Mouse (Mus musculus): ENCODE results near the gene Aco1. TPM values are rescaled to one million over a fixed set of nuclear protein-coding genes. Genes with fewer than 3 reads are reported as not detected.

Aco1 gene
- polyA plus RNA-seq, 1 experiment from 2014 or later = 48.0 TPM

- DNase-seq (ENCODE audit: low spot score) = no peak
- H3K27ac ChIP-seq (replicated peaks; ENCODE audit: low read depth, low read length) = no peak overlapping the region
- H3K9me3 ChIP-seq (ENCODE audit: control insufficient read depth, low read length) = no peaks in the 10 kb centered on the region
- no peak overlapping the region for H3K4me2 ChIP-seq (ENCODE audit: low read depth, low read length)
- H3K9ac ChIP-seq (ENCODE audit: low read depth, low read length) = no peak overlapping the region
- no peak overlapping the region for H3K4me3 ChIP-seq (ENCODE audit: low read depth, low read length)
- 52% methylated on average over 6 of the region's 6 CpGs for WGBS
- ATAC-seq (ENCODE audit: low read depth) = no peak
- no peaks in the 10 kb centered on the region for H3K27me3 ChIP-seq (replicated peaks; ENCODE audit: control insufficient read depth, insufficient read depth, low read length)
- 0 out of 2 replicates have a peak, but pooled peaks cover 3% of the 10 kb centered on the region for H3K4me1 ChIP-seq (ENCODE audit: control insufficient read depth, insufficient read depth, low read length)
- no peaks in the 10 kb centered on the region for H3K36me3 ChIP-seq (ENCODE audit: control insufficient read depth, insufficient read depth, low read length)
Observed at GRCm38 (mm10) chr4:40241928-40242327, 99.0 kb downstream of the Aco1 start.

GRCm38 (mm10) chr4:40243006-40243405 lies 100.1 kb downstream of the Aco1 start:
- no peak for ATAC-seq (ENCODE audit: low read depth)
- Histone ChIP-seq H3K9ac (ENCODE audit: low read depth, low read length) (no peak overlapping the region), H3K27me3 (replicated peaks; ENCODE audit: control insufficient read depth, insufficient read depth, low read length) (no peaks in the 10 kb centered on the region), H3K27ac (replicated peaks; ENCODE audit: low read depth, low read length) (no peak overlapping the region), H3K4me2 (ENCODE audit: low read depth, low read length) (no peak overlapping the region), H3K4me1 (ENCODE audit: control insufficient read depth, insufficient read depth, low read length) (0 out of 2 replicates have a peak, but pooled peaks cover 3% of the 10 kb centered on the region), H3K36me3 (ENCODE audit: control insufficient read depth, insufficient read depth, low read length) (no peaks in the 10 kb centered on the region), H3K4me3 (ENCODE audit: low read depth, low read length) (no peak overlapping the region), H3K9me3 (ENCODE audit: control insufficient read depth, low read length) (no peaks in the 10 kb centered on the region)
- no peak for DNase-seq (ENCODE audit: low spot score)
- WGBS = 75% methylated on average over 4 of the region's 4 CpGs

- no peaks in the 10 kb centered on the region for H3K36me3 ChIP-seq (ENCODE audit: control insufficient read depth, insufficient read depth, low read length)
- no peaks in the 10 kb centered on the region for H3K9me3 ChIP-seq (ENCODE audit: control insufficient read depth, low read length)
- no peak for ATAC-seq (ENCODE audit: low read depth)
- H3K4me1 ChIP-seq (ENCODE audit: control insufficient read depth, insufficient read depth, low read length) = 0 out of 2 replicates have a peak, but pooled peaks cover 3% of the 10 kb centered on the region
- no peak overlapping the region for H3K9ac ChIP-seq (ENCODE audit: low read depth, low read length)
- H3K27ac ChIP-seq (replicated peaks; ENCODE audit: low read depth, low read length) = no peak overlapping the region
- H3K4me2 ChIP-seq (ENCODE audit: low read depth, low read length) = no peak overlapping the region
- DNase-seq (ENCODE audit: low spot score) = no peak
- 78% methylated on average over 8 of the region's 8 CpGs for WGBS
- no peak overlapping the region for H3K4me3 ChIP-seq (ENCODE audit: low read depth, low read length)
- no peaks in the 10 kb centered on the region for H3K27me3 ChIP-seq (replicated peaks; ENCODE audit: control insufficient read depth, insufficient read depth, low read length)
Observed at GRCm38 (mm10) chr4:40244035-40244434, 101.2 kb downstream of the Aco1 start.

Other genes starting within 250 kb of the Aco1 start
- gene Ddx58, start 96.7 kb downstream of the Aco1 start, polyA plus RNA-seq (2014; fragmentation: Nextera tagmentation; extraction: Ambion mirVana) = 9.0 and 9.7 TPM in 2 replicates
- gene Smim27, start 126.5 kb downstream of the Aco1 start, polyA plus RNA-seq (2014; fragmentation: Nextera tagmentation; extraction: Ambion mirVana) = 35.1 and 47.1 TPM in 2 replicates
- 37.8 and 40.0 TPM in 2 replicates for gene Topors, start 126.8 kb downstream of the Aco1 start, polyA plus RNA-seq (2014; fragmentation: Nextera tagmentation; extraction: Ambion mirVana)
- 276 and 290 TPM in 2 replicates for gene Ndufb6, start 136.3 kb downstream of the Aco1 start, polyA plus RNA-seq (2014; fragmentation: Nextera tagmentation; extraction: Ambion mirVana)

All from embryonic facial prominence, embryonic 14.5 days (tissue).